Comparison of ENCODE assay signal across 8 mouse cellular contexts in genomic region chr10:12826760-12827281, GRCm38 (mm10). TPM values are rescaled to one million over a fixed set of nuclear protein-coding genes. Genes with fewer than 3 reads are reported as not detected.
DNase-seq lines count a peak whose midpoint lies in the region; ATAC-seq and TF ChIP-seq lines count a peak whose summit lies in the region.

No protein-coding gene starts in this region.

- ATAC-seq in hindbrain, postnatal 0 days: peak; percentile 78
- peak; percentile 63 for ATAC-seq in liver, postnatal 0 days
- ATAC-seq in midbrain, embryonic 11.5 days (ENCODE audit: low FRiP score): no peak

- no peak for TF ChIP-seq CTCF in hindbrain, postnatal 0 days (IDR thresholded peaks at IDR 0.05; ENCODE audit: low read depth)
- no peak for TF ChIP-seq CTCF in liver, postnatal 0 days (IDR thresholded peaks at IDR 0.05; ENCODE audit: low read depth)

- DNase-seq in hindbrain, postnatal 0 days (ENCODE audit: low spot score): peak; percentile 60
- DNase-seq in hindbrain, embryonic 10.5 days (ENCODE audit: low spot score): no peak
- peak; percentile 91 for DNase-seq in cerebellum, adult 9-10 months
- DNase-seq in kidney, adult 9 months: peak; percentile 45
- no peak for DNase-seq in liver, postnatal 0 days
- DNase-seq in midbrain, embryonic 11.5 days (ENCODE audit: low spot score, missing footprints): no peak
- DNase-seq in frontal cortex, postnatal 25 days (ENCODE audit: low spot score in 2 of 2): no peak
- no peak for DNase-seq in right cerebral cortex, postnatal 14 days

- 52% methylated on average over 6 of the region's 6 CpGs for WGBS in hindbrain, postnatal 0 days
- WGBS in hindbrain, embryonic 10.5 days: 66% methylated on average over 6 of the region's 6 CpGs
- WGBS in liver, postnatal 0 days (ENCODE audit: insufficient replicate concordance): 27% methylated on average over 6 of the region's 6 CpGs
- 78% methylated on average over 6 of the region's 6 CpGs for WGBS in midbrain, embryonic 11.5 days

- no peaks in the 10 kb centered on the region for H3K27me3 ChIP-seq in hindbrain, postnatal 0 days (ENCODE audit: insufficient read depth, low read length)
- H3K27me3 ChIP-seq in hindbrain, embryonic 10.5 days (ENCODE audit: insufficient read depth, poor library complexity, severe bottlenecking): no peaks in the 10 kb centered on the region
- H3K27me3 ChIP-seq in liver, postnatal 0 days (ENCODE audit: insufficient read depth, low read length): no peaks in the 10 kb centered on the region
- no peaks in the 10 kb centered on the region for H3K27me3 ChIP-seq in midbrain, embryonic 11.5 days (ENCODE audit: control insufficient read depth, insufficient read depth, low read length)

- H3K36me3 ChIP-seq in hindbrain, postnatal 0 days (ENCODE audit: insufficient read depth, low read length): no peaks in the 10 kb centered on the region
- H3K36me3 ChIP-seq in hindbrain, embryonic 10.5 days: no peaks in the 10 kb centered on the region
- no peaks in the 10 kb centered on the region for H3K36me3 ChIP-seq in liver, postnatal 0 days (replicated peaks; ENCODE audit: insufficient read depth, low read length)
- no peaks in the 10 kb centered on the region for H3K36me3 ChIP-seq in midbrain, embryonic 11.5 days (ENCODE audit: control insufficient read depth, insufficient read depth, low read length)

- H3K9me3 ChIP-seq in hindbrain, postnatal 0 days (ENCODE audit: low read length): no peaks in the 10 kb centered on the region
- H3K9me3 ChIP-seq in hindbrain, embryonic 10.5 days: no peaks in the 10 kb centered on the region
- H3K9me3 ChIP-seq in liver, postnatal 0 days (ENCODE audit: low read length): no peaks in the 10 kb centered on the region
- H3K9me3 ChIP-seq in midbrain, embryonic 11.5 days (ENCODE audit: control insufficient read depth, low read length): no peaks in the 10 kb centered on the region

- no peak for TF ChIP-seq EP300 in liver, postnatal 0 days (IDR thresholded peaks at IDR 0.05; ENCODE audit: low read depth)

- 0 out of 2 replicates have a peak, but pooled peaks cover 6% of the 10 kb centered on the region for H3K4me1 ChIP-seq in hindbrain, postnatal 0 days (ENCODE audit: insufficient read depth, low read length)
- peaks cover 19% of the 10 kb centered on the region for H3K4me1 ChIP-seq in hindbrain, embryonic 10.5 days (replicated peaks)
- H3K4me1 ChIP-seq in liver, postnatal 0 days (ENCODE audit: insufficient read depth): peaks cover 7% of the 10 kb centered on the region
- H3K4me1 ChIP-seq in midbrain, embryonic 11.5 days (ENCODE audit: control insufficient read depth, insufficient read depth, low read length): no peaks in the 10 kb centered on the region

- H3K27ac ChIP-seq in hindbrain, postnatal 0 days: peak overlapping the region; percentile 29
- no peak overlapping the region for H3K27ac ChIP-seq in hindbrain, embryonic 10.5 days
- no peak overlapping the region for H3K27ac ChIP-seq in liver, postnatal 0 days (ENCODE audit: low read depth)
- H3K27ac ChIP-seq in midbrain, embryonic 11.5 days (ENCODE audit: low read depth, low read length): no peak overlapping the region

- H3K9ac ChIP-seq in hindbrain, postnatal 0 days (replicated peaks; ENCODE audit: low read length): no peak overlapping the region
- H3K9ac ChIP-seq in liver, postnatal 0 days (replicated peaks): no peak overlapping the region
- H3K9ac ChIP-seq in midbrain, embryonic 11.5 days (ENCODE audit: low read length): no peak overlapping the region

- no peak overlapping the region for H3K4me2 ChIP-seq in hindbrain, postnatal 0 days (ENCODE audit: low read depth, low read length)
- no peak overlapping the region for H3K4me2 ChIP-seq in liver, postnatal 0 days (ENCODE audit: low read depth, low read length)
- no peak overlapping the region for H3K4me2 ChIP-seq in midbrain, embryonic 11.5 days

- no peak overlapping the region for H3K4me3 ChIP-seq in hindbrain, postnatal 0 days (ENCODE audit: low read length)
- no peak overlapping the region for H3K4me3 ChIP-seq in hindbrain, embryonic 10.5 days
- no peak overlapping the region for H3K4me3 ChIP-seq in liver, postnatal 0 days (ENCODE audit: low read depth, low read length)
- H3K4me3 ChIP-seq in midbrain, embryonic 11.5 days (ENCODE audit: low read depth, low read length): no peak overlapping the region

RNA-seq across cellular contexts. Expression of gene Utrn, which starts 42.3 kb away (rescaled TPM):
- 24.6 and 25.8 TPM in 2 replicates for total RNA-seq in hindbrain, postnatal 0 days (2014; rRNA removed)
- polyA plus RNA-seq in hindbrain, postnatal 0 days (2015; fragmentation: Nextera tagmentation; extraction: Ambion mirVana): 25.0 and 27.3 TPM in 2 replicates
- 38.7 and 52.9 TPM in 2 replicates for polyA plus RNA-seq in hindbrain, embryonic 10.5 days (2016; fragmentation: Nextera tagmentation; extraction: Ambion mirVana)
- 8.0 and 9.7 TPM in 2 replicates for polyA plus RNA-seq in liver, postnatal 0 days (2015; fragmentation: Nextera tagmentation; extraction: Ambion mirVana)
- polyA plus RNA-seq in midbrain, embryonic 11.5 days (2014; fragmentation: Nextera tagmentation; extraction: Ambion mirVana): 29.1 and 31.4 TPM in 2 replicates

Comparison
In these comparisons a context has a peak if more than half of its experiments do, and no peak if none do; other contexts are left out.
1. DNase-seq: peak in hindbrain, postnatal 0 days (single experiment), cerebellum, adult 9-10 months (single experiment) and kidney, adult 9 months (single experiment); none in hindbrain, embryonic 10.5 days (single experiment), liver, postnatal 0 days (single experiment), midbrain, embryonic 11.5 days (single experiment), frontal cortex, postnatal 25 days (0 of 2) and right cerebral cortex, postnatal 14 days (single experiment).